Mouse (Mus musculus): ENCODE data around the gene Atg10. TPM values are rescaled to one million over a fixed set of nuclear protein-coding genes. Genes with fewer than 3 reads are reported as not detected.
A peak's percentile ranks its signal among the peaks of the same experiment; 100 is the strongest.
"Not testable (repeated sequence)": the region's sequence is repeated elsewhere in the genome, so short reads cannot be mapped to it uniquely, and the experiment has no call there.

Atg10 gene
- total RNA-seq, 4 experiments from 2014 or later: 13.3 to 23.6 (median 21.1) TPM

DNA sequence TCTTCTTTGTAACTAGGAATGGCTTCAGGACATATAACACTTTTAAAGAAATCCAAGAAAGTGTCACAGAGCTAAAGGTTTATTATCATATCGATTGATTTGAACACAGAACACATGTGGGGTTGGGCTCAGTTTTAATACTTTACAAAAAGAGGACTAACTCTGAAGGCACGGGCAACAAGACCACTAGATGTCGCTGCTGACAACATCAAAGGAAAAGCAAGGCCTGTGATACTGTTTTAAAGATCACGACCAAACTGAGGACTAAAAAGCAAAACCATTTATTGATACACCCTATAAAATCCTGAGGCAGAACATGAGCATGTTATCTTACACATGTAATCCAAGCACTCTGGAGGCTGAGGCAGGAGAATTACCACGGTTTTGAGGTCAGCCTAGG is 293.9 kb downstream of the Atg10 start:
- peak; percentile 27 for DNase-seq

DNA sequence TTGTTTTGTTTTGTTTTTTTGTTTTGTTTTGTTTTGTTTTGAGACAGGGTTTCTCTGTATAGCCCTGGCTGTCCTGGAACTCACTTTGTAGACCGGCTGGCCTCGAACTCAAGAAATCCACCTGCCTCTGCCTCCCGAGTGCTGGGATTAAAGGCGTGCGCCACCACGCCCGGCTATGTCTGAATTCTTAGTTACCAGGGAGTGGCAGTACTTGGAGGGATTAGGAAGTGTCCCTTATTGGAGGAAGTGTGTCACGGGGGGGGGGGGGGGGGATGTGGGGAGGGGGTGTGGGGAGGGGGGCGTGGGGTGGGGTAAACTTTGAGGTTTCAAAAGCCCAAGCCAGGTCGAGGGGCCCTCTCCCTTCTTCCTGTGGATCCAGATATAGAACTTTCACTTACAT is 295.5 kb downstream of the Atg10 start:
- not testable (repeated sequence) for DNase-seq

DNA sequence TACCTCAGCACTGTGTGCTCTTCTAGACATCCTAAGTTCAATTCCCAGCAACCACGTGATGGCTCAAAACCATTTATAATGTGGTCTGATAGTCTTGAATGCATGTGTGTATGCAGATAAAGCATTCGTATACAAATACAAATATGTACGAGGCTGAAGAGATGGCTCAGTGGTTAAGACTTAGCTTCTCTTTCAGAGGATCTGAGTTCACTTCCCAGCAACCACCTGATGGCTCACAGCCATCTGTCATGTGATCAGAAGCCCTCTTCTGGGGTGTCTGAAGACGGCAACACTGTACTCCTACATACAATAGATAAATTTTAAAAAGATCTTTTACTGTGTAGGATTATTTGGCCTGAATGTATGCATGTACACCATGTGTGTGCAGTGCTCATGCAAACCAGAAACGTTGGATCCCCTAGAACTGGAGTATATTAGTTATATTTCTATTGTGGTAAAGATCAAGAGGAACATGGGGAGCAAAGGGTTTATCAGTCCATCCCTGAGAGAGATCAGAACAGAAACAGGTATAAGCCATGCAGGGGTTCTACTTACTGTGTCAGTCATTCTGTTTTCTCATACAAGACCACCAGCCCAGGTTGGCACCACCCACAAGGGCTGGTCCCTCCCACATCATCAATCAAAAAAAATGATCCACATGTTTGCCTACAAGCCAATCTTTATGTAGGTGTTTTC is 296.7 kb downstream of the Atg10 start:
- DNase-seq: no peak

DNA sequence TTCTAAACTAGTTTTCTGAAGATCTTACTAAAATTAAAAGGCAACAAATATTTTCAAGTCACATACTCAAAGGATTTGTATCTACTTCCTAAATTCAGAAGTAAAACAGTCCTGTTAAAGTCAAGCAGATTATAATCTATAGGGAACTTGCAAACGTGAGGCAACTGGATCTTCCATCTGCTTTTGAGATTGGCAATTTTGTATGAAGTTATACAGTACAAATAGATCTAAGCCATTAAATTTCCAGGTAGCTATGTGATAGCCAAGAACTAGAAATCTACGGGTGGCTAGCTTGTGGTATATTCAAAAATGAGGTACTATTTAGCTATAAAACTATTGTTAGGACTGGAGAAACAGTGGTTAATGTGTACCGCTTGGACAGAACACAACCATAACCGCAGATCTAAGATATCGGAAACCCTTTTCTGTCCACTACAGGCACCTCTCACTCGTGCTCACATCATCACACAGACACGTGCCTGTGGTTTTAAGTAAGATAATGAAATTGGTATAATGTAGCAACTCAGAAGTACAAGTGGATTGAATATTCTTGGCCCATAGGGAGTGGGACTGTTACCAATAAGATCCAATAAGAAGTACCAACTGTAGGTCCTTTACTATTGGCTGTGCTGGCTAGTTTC is 297.5 kb downstream of the Atg10 start:
- no peak for DNase-seq

DNA sequence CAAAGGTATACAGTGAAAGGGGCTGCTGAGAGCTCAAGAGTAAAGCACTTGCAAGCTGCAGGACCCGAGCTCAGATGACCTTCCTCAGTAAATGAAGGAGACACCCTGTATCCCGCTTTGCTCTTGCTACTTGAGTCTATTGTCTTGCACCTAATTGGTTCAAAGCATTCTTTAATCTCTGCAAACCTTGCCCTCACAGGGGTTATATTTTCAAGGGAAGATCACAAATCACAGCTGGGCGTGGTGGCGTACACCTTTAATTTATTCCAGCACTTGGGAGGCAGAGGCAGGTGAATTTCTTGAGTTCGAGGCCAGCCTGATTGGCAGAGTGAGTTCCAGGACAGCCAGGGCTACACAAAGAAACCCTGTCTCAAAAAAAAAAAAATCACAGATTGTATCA is 298.6 kb downstream of the Atg10 start:
- DNase-seq: no peak

DNA sequence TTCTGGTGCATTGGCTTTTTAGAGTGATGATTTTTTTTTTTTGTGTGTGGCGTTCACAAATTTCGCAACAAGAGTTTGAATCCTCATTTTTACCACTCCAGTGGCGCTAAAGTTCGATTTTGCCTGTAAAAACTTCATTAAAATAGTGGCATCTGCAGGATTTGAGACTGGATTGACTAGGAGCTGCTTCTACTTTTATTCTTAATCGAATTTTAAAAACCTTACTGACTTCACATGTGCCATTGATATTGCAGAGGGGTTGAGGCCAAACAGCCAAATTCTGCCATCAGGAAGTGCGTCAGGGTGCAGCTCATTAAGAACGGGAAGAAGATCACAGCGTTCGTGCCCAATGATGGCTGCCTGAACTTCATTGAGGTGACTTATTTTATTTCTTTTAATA is 299.7 kb downstream of the Atg10 start:
- no peak for DNase-seq

DNA sequence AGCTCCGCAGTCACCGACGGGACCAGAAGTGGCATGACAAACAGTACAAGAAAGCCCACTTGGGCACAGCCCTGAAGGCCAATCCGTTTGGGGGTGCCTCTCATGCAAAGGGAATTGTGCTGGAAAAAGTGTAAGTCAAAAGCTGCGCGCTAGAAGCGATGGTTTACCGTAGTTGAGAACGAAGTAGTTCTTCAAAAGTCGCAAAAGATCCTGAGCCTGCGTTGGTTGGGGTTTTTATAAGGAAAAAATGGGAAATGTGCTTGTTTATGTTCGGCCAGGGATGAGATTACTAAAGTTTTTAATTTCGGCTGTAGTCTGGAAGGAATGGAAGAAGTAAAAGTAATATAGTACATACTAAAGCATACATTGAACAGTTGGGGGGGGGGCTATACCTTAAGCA is 300.2 kb downstream of the Atg10 start:
- not testable (repeated sequence) for DNase-seq

DNA sequence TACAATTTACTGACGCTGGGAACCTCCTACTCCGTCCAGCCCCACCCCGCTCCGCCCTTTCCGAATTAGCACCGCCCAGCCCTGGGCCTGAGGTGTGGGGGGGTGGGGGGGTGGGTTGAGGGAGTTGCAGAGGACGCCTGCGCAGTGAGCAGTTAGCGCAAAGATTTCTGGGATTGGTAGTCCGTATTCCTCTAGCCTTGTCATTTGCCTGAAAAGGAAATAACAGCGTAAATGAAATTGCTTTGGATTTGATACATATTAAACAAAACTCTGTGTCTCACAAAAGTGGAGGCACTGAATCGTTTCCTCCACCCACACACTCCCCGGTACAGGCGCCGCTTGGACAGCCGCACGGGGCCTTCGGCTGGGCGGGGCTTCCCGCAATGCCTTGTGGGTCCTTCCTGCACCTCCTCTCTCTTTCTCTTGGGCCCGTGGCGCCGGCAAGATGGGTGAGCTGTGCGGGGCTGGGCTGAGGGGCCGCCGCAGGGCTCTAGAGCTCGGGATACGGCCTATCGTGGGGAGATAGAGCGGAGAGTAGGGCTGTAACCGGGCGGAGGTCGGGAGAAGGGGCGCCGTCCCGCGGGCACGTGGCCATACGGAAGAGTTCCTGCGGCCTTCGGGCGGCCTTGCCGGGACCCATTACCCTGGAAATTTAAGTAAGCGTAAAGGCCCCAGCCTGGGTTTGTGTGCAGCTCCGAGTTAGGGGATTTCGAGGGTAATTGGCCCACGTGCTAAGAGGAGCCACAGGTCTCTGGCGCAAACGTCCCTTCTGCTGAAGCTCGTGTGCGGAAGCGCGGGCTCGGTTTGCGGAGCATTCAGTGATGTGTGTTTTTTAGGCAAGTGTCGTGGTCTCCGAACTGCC is 300.8 kb downstream of the Atg10 start, which contains the start of gene Rps23:
TSS of gene Rps23 (plus strand) at position 208 of the 862 bp plus-strand sequence.
- DNase-seq: peak; percentile 85

DNA sequence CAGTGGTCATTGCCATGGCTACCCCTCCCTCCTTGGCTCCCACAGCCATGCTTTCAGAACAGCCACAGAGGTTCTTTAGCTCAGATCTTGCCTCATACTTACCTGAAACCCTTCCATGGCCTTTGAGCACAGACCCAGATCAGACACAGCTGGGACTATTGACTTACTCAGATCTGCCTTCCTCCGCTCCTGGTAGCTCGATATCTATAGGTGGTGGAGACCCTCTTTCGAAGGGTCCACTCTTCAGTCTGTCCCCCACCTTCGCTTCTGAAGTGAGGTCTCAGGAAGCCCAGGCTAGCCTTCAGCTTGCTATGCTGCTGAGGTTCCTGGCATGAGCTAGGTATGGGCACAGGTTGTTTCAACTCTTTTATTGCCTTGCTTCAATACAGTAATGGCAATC is 309.0 kb downstream of the Atg10 start:
- DNase-seq: no peak

DNA sequence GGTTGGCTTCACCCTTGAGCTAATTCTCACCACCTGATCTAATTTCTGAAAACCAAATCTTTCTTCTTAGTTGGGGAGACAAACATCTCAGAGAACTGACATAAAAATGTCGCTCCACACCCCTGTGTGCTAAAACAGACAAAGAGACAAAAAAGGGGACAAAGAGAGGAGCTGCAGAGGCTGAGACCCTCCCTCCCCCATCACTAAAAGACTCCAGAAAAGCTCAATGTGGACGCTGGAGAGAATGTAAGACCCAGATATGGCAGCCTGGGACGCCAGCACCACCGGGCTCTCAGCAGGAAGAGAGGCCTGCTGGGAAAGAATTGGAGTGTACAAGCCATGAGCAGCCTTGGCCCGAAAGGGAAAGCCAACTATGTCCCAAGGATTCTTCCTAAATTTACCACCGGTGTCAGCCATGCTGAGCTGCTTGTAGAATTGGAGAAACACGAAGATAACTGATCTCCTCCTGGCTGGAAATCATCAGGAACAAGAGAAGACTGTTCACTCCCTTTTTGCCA is 310.0 kb downstream of the Atg10 start:
- DNase-seq: no peak

DNA sequence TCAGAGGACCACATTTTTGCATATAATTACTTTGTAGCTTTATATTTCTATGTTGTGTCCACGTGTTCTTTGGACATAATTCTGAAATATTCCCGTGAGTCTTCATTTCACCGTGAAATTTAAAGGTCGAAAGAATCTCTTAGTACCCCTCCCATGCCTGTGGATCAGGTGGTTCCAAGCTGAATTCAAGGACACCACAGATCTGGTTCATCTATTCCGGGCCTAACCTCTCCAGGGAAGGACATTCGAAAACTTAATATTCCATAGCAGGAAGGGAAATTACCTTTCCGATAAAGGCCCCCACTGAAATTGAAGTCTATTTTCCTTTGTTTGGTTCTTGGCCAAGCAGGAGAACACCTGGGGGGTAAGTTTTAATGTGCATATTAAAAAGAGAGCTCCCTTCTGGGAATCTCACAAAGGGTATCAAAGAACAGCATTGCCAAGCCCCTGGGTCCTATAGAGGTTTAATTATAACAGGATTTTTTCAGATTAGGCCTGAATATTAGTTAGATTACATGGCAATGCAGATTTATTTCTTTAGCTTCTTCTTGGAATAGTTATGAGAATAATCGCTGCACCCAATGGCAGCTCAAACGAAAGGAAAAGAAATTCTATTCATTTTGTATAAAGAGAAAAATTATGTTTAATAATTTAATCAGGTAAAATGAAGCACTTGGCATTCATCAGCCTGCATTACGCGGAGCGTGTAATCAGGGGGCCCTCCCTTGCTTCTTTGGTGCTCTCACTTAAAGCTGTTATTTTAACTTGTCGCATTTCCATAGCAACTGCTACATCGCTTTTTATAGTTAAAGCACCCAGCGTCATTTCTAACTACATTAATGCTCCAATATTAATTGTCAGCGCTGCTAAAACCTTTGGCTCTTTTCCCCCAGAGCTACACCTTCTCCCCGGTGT is 310.8 kb downstream of the Atg10 start:
- DNase-seq: no peak

DNA sequence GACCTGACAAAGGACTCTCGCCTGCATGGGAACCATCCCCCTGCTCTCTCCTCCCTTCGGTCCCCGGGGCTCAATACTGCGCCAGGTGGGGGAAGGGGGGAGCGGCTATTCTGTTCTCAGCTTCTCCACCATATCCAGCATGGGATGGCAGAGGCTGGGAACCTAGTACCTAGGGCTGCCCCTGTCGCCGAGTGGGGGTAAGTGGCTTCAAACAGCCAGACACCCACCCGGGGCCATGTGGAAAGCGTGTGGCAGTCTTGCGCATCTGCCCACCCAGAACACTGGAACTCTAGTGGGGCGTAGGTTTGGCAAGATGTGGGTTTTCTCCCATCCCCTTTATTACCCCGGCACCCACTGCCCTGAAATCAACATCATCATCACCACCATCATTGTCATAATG is 316.4 kb downstream of the Atg10 start:
- no peak for DNase-seq

DNA sequence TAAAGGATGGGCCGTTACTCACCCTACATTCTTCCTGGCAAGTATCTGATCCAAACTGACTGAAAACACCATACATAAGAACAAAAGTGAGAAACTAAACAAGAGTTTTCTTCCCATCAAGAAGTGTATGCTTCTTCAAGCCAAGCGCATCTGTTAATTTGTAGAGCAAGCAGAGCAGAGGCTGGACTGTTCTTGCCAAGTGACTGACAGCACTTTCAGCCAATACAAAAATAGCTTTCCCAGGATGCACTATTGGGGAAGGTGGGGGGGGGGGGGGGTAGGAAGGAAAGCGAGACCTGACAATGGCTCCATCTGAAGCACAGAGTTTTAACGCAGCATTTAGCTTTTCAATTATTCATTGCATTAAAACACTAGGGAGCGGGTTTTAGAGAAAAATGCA is 318.6 kb downstream of the Atg10 start, which contains the start of gene Atp6ap1l:
TSS of gene Atp6ap1l (minus strand) at position 180 of the 400 bp plus-strand sequence.
- no peak for DNase-seq

DNA sequence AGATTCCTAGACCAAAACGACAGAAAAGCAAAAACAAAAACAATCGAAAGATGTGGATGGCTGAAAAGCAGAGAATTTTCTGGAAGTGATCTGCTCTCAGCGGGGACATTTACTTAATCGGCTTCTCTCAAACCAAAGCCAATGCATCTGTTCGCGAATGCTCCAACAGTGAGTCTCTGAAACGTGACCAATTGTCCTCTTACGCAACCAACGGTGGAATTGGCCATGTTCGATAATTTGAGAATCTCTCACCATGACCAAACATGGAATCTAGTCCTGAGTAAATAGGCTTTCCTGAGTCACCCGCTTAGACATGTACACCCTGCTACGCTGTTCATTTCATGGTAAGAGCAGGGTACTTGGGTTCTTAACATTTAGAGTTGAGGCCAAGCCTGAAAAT is 326.9 kb downstream of the Atg10 start:
- no peak for DNase-seq

DNA sequence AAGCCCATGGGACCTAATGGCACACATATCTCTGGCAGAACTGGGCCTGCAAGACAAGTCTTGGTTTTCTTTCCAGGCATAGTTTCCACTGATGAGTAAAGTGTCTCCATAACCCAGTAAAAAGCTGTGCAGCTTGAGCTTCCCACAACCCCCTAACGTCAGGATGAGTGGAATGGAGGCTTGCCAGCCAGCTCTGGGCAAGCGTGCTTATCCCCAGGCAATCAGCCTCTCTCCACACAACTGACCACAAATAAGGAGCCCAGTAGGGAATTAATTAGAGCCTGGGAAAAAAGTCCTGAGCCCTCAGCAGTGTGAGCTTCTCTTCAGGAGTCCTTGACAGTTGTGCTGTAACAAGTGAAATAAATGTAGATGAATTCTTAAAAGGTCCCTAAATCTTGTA is 327.7 kb downstream of the Atg10 start:
- DNase-seq: no peak

DNA sequence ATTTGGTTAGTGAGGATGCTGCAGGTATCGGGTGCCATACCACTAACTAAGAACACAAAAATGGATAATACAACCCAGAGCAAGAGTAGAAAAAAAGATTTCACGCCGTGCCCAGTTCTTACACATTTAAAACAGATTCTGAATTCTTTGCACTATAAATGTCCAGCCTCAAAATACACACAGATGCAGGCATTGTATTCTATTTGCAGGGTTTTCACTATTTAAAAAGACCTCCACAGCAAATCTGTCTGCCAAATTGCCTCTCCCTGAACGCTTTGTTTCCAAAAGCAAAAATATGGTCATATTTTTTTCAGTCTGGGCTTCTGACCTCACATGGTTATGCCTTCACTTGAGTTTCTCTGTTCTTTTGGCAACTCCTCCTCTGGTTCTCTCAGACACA is 328.9 kb downstream of the Atg10 start:
- no peak for DNase-seq

DNA sequence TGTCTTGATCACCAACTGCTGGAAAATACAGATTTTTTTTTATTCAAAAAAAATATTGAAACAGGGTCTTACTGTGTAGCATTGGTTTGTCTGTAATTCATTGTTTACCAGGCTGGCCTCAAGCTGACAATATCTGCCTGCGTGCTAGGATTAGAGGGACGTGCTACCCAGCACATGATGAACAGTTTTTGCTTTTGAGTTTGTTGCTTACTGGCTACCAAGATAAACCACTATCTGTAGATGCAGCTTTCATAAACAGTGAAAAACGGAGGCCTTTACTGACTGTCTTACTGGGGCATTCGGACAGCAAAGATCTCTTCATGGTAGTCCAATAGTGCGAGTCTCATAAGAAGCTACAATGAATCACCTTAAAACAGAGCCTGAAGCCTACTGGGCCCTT is 333.7 kb downstream of the Atg10 start:
- DNase-seq: no peak

DNA sequence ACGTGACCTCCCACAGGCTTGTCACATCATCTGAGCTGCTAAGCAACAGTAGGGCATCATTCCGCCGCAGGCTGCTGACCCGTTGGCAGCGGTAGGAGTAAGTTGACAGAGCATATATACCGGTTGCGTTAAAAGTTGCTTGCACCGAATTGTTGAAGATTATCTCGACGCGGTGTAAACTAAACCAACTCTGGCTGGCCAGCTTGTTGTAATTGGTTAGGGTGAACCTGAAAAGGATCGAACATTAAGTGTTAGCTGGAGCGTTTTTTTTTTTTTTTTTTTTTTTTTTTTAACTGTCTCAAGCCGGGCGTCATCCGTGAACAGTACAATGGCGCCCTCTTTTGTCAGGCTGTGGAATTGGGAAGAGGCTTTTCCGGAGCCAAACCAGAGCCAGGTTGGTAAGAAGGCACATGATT is 337.2 kb downstream of the Atg10 start:
- DNase-seq: peak; percentile 26

DNA sequence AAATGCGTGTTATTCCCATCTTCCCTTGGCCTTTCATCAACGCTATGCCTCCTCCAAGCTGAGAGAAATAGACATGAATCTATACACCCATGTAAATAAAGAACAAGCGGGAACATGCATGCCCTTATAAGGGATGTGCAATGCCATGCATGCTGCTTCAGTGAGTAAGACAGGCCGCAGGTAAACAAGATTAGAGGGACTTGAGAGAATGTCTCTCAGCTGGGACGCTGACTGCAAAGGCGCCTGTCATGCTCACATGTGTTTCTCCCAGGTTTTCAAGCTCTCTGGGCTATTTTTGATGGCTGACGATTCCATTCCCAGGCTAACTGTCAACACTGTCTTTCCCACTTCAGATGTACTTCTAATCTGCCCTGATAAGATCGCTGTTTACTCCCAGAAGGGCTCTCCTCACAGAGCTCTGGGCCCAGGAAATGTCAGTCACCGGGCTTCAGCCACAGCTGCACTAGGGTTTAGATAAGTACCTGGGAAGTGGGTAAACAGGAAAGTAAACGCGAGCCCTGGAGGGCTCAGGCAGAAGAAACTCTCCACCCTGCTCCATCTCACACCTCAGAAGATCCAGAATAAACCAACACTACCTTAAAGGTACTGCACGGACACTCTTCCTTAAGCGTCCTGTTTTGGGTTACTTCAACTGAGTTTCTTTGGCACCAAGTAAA is 337.8 kb downstream of the Atg10 start:
- no peak for DNase-seq

Measured in adrenal gland, adult 8-10 months (tissue).